Mouse (Mus musculus) duodenum, adult 2 months (tissue): ENCODE results near the gene Egf. TPM values are rescaled to one million over a fixed set of nuclear protein-coding genes. Genes with fewer than 3 reads are reported as not detected.

Source experiments
- polyA plus RNA-seq: library from polyadenylated mRNA; depleted of rRNA; stranded (reverse); fragments of >200 nt; gene quantifications from 2 replicates; pipeline ENCODE4 v1.2.3, GENCODE M21; 2012; ENCODE audit warnings: low replicate concordance; rRNA removed

Egf gene
- 0.17 and 2.8 TPM in 2 replicates for polyA plus RNA-seq

GRCm38 (mm10) chr3:129754650-129755604 is at the start of gene Egf:
TSS of gene Egf (minus strand) at chr3:129755316.

GRCm38 (mm10) chr3:129803765-129804164 is 48.6 kb upstream of the Egf start, which contains the start of gene Lrit3:
TSS of gene Lrit3 (minus strand) at chr3:129804030.

Other genes with a start within 250 kb of the Egf start
- 26.9 and 84.2 TPM in 2 replicates for gene Elovl6, start 223.0 kb downstream of the Egf start, polyA plus RNA-seq
- 0.15 and 0.16 TPM in 2 replicates for gene Lrit3, start 48.7 kb upstream of the Egf start, polyA plus RNA-seq
- not detected in 2 replicates for gene Rrh, start 67.3 kb upstream of the Egf start, polyA plus RNA-seq
- gene Gar1, start 76.1 kb upstream of the Egf start, polyA plus RNA-seq = 6.9 and 12.4 TPM in 2 replicates
- 2.3 and 9.1 TPM in 2 replicates for gene Cfi, start 80.6 kb upstream of the Egf start, polyA plus RNA-seq
- 45.3 and 45.4 TPM in 2 replicates for gene Pla2g12a, start 123.3 kb upstream of the Egf start, polyA plus RNA-seq
- 163 and 236 TPM in 2 replicates for gene Casp6, start 146.1 kb upstream of the Egf start, polyA plus RNA-seq
- gene Mcub, start 214.9 kb upstream of the Egf start, polyA plus RNA-seq = 1.1 and 2.0 TPM in 2 replicates